Mouse (Mus musculus): Measurements from ENCODE around the gene Srrm1. TPM values are rescaled to one million over a fixed set of nuclear protein-coding genes. Genes with fewer than 3 reads are reported as not detected.

The Srrm1 gene
- polyA plus RNA-seq, 1 experiment from 2014 or later = 298 TPM

DNA sequence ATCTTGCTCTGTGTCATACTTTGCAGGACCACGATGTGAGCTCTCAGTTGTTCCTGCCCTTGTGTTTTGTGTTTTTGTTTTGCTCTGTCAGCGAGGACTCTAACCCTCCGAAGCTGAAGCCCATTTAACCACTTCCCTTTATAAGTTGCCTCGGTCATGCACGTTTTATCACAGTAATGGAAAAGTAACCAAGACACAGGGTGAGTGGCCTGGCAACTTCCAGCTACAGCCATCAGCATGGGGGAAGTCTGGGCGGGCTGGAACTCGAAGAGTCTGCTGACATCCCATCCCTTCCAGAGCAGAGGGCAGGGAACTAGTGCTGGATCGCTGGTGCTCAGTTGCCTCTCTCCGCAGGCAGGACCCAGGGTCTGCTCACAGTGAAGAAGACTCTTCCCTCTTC lies 37.8 kb downstream of the Srrm1 start:
- Histone ChIP-seq H3K4me1 (replicated peaks) (peaks cover 14% of the 10 kb centered on the region), H3K9me3 (no peaks in the 10 kb centered on the region), H3K4me3 (replicated peaks) (no peak overlapping the region), H3K4me2 (no peak overlapping the region), H3K36me3 (peaks cover 61% of the 10 kb centered on the region), H3K9ac (replicated peaks) (no peak overlapping the region), H3K27ac (no peak overlapping the region), H3K27me3 (no peaks in the 10 kb centered on the region)
- 98% methylated on average over 9 of the region's 9 CpGs for WGBS
- no peak for ATAC-seq (ENCODE audit: insufficient number of reproducible peaks, insufficient read depth, low FRiP score, low TSS enrichment, low read depth)

GRCm38 (mm10) chr4:135314419-135314832 lies 38.7 kb downstream of the Srrm1 start:
- no peak overlapping the region for H3K9ac ChIP-seq (replicated peaks)
- peaks cover 17% of the 10 kb centered on the region for H3K4me1 ChIP-seq (replicated peaks)
- no peaks in the 10 kb centered on the region for H3K9me3 ChIP-seq
- H3K4me3 ChIP-seq (replicated peaks) = no peak overlapping the region
- 0 out of 2 replicates have a peak overlapping the region, but pooled peaks have one; percentile 12 for H3K27ac ChIP-seq
- no peaks in the 10 kb centered on the region for H3K27me3 ChIP-seq
- H3K36me3 ChIP-seq = peaks cover 52% of the 10 kb centered on the region
- ATAC-seq (ENCODE audit: insufficient number of reproducible peaks, insufficient read depth, low FRiP score, low TSS enrichment, low read depth) = no peak
- H3K4me2 ChIP-seq = no peak overlapping the region
- 88% methylated on average over 11 of the region's 11 CpGs for WGBS

- H3K4me2 ChIP-seq = no peak overlapping the region
- H3K4me3 ChIP-seq (replicated peaks) = no peak overlapping the region
- peaks cover 46% of the 10 kb centered on the region for H3K36me3 ChIP-seq
- no peaks in the 10 kb centered on the region for H3K9me3 ChIP-seq
- WGBS = 80% methylated on average over 9 of the region's 9 CpGs
- no peak overlapping the region for H3K27ac ChIP-seq
- no peaks in the 10 kb centered on the region for H3K27me3 ChIP-seq
- H3K4me1 ChIP-seq (replicated peaks) = peaks cover 22% of the 10 kb centered on the region
- ATAC-seq (ENCODE audit: insufficient number of reproducible peaks, insufficient read depth, low FRiP score, low TSS enrichment, low read depth) = no peak
- no peak overlapping the region for H3K9ac ChIP-seq (replicated peaks)
These were observed 39.3 kb downstream of the Srrm1 start for GRCm38 (mm10) chr4:135313761-135314241.

DNA sequence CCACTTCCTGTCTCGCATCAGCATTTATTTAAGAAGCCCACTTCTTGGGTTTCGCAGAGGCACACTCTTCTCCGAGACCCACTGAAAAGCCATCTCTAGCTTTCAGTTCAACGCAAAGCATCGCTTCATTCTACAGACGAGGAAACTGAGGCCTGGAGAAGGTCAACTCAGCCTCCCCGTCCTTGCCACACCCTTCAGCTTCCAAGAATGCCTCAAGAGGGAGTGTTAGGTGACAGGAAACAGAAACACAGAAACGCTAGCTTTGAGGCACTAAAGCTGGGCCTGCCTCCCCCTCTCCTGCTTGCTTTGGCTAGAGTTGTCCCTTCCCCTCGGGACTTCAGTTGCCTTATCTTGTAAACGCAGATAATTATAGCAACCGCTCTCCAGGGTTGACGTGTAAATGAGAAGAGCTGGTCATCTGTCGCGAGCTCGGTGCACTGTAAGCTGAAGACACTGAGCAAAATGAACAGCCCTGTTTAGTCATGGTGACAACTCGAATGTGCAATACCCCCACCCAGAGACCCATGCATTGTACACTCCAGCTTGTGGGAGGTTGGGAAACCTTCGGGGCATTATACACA lies 39.9 kb downstream of the Srrm1 start:
- Histone ChIP-seq H3K9ac (replicated peaks) (no peak overlapping the region), H3K36me3 (peaks cover 40% of the 10 kb centered on the region), H3K9me3 (no peaks in the 10 kb centered on the region), H3K4me2 (no peak overlapping the region), H3K27me3 (no peaks in the 10 kb centered on the region), H3K27ac (no peak overlapping the region), H3K4me3 (replicated peaks) (no peak overlapping the region), H3K4me1 (replicated peaks) (peaks cover 25% of the 10 kb centered on the region)
- no peak for ATAC-seq (ENCODE audit: insufficient number of reproducible peaks, insufficient read depth, low FRiP score, low TSS enrichment, low read depth)
- WGBS = 54% methylated on average over 17 of the region's 17 CpGs

DNA sequence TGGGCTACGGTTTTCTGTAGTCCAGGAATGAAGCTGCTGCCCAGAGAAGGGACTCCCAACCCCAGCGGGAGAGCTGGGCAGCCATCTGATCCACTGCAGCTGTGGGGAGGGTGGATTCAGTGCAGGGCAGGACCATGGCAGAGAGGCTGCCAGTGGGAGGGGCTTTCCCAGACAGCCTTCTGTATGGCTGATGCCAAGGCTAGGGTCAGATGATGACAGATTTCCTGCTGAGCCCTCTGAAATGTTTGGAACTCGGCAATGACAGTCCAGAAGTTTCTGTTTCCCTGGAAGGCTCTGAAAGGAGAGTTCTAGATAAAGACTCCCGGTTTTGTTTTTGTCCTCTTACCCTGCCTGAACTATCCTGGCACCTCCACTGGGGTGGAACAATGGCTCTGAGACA lies 40.4 kb downstream of the Srrm1 start:
- no peak overlapping the region; the same call in 1 of the 2 replicates for H3K9ac ChIP-seq (replicated peaks)
- 54% methylated on average over 4 of the region's 4 CpGs for WGBS
- H3K27me3 ChIP-seq = no peaks in the 10 kb centered on the region
- H3K4me3 ChIP-seq (replicated peaks) = no peak overlapping the region
- no peak for ATAC-seq (ENCODE audit: insufficient number of reproducible peaks, insufficient read depth, low FRiP score, low TSS enrichment, low read depth)
- H3K9me3 ChIP-seq = no peaks in the 10 kb centered on the region
- H3K36me3 ChIP-seq = peaks cover 37% of the 10 kb centered on the region
- H3K4me2 ChIP-seq = no peak overlapping the region
- peaks cover 27% of the 10 kb centered on the region for H3K4me1 ChIP-seq (replicated peaks)
- 0 out of 2 replicates have a peak overlapping the region, but pooled peaks have one; percentile 59 for H3K27ac ChIP-seq

DNA sequence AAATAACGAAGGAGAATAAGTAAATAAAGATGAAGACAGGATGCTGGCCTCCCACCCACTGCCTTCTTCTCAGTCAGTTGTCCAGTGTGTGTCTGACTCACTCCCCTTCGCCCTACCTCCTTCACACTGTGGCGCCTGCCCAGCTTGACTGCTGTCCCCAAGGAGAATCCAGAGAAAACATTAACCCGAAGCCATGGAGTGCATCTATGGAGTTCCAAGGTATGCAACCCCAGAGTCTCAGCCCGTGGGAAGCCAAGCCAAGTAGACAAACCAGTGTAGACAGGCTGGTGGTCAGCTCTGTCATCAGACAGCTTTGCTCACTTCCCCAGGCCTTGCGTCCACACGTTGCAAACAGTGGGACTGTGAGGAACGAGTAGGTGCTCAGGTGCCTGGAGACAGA lies 42.8 kb downstream of the Srrm1 start:
- H3K27ac ChIP-seq = no peak overlapping the region
- no peak overlapping the region for H3K4me3 ChIP-seq (replicated peaks)
- H3K27me3 ChIP-seq = no peaks in the 10 kb centered on the region
- ATAC-seq (ENCODE audit: insufficient number of reproducible peaks, insufficient read depth, low FRiP score, low TSS enrichment, low read depth) = no peak
- H3K36me3 ChIP-seq = peaks cover 13% of the 10 kb centered on the region
- 78% methylated on average over 8 of the region's 8 CpGs for WGBS
- H3K4me2 ChIP-seq = no peak overlapping the region
- H3K4me1 ChIP-seq (replicated peaks) = peaks cover 39% of the 10 kb centered on the region
- H3K9ac ChIP-seq (replicated peaks) = no peak overlapping the region
- H3K9me3 ChIP-seq = no peaks in the 10 kb centered on the region

- Histone ChIP-seq H3K9ac (replicated peaks) (no peak overlapping the region), H3K9me3 (no peaks in the 10 kb centered on the region), H3K36me3 (peaks cover 7% of the 10 kb centered on the region), H3K27me3 (no peaks in the 10 kb centered on the region), H3K27ac (no peak overlapping the region), H3K4me2 (no peak overlapping the region), H3K4me3 (replicated peaks) (no peak overlapping the region), H3K4me1 (replicated peaks) (peaks cover 39% of the 10 kb centered on the region)
- no peak for ATAC-seq (ENCODE audit: insufficient number of reproducible peaks, insufficient read depth, low FRiP score, low TSS enrichment, low read depth)
- WGBS = 52% methylated on average over 5 of the region's 5 CpGs
These were observed 43.4 kb downstream of the Srrm1 start for GRCm38 (mm10) chr4:135309726-135310125.

- Histone ChIP-seq H3K4me3 (replicated peaks) (no peak overlapping the region), H3K36me3 (0 out of 2 replicates have a peak, but pooled peaks cover 3% of the 10 kb centered on the region), H3K27ac (no peak overlapping the region), H3K9me3 (no peaks in the 10 kb centered on the region), H3K27me3 (no peaks in the 10 kb centered on the region), H3K4me1 (replicated peaks) (peaks cover 39% of the 10 kb centered on the region), H3K4me2 (no peak overlapping the region), H3K9ac (replicated peaks) (no peak overlapping the region)
- 55% methylated on average over 9 of the region's 9 CpGs for WGBS
- ATAC-seq (ENCODE audit: insufficient number of reproducible peaks, insufficient read depth, low FRiP score, low TSS enrichment, low read depth) = no peak
These were observed 43.9 kb downstream of the Srrm1 start for GRCm38 (mm10) chr4:135309112-135309659.

DNA sequence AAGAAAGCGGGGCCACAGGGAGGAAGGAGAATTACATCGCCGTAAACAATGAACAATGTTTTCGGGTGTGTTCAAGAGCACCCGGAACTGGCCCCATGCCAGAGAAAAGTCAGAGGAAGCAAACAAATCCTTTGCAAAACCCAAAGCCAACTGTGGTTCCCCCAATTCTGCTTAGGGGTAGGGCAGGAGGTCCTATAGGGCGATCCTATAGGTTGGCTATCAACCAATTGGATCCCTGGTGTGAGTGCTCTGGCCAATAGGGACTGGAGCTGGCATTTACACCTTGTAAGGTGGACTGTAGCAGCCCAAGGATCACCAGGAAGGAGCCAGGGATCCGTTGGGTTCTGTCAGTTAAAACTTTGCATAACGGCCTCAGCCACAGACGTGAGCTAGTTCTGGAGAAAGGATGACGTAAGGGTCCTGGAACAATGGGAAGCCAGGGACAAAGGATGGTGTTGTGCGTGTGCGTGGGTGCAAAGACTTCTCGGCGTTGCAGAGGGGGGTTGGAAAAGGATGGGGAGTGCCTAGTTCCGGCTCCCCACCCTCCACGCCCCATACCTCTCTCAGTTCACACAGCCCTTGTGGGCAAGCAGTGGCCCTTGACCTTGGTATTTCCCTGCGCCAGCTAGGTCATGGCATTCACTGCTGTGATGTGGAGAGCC lies 46.0 kb downstream of the Srrm1 start:
- no peaks in the 10 kb centered on the region for H3K9me3 ChIP-seq
- WGBS = 43% methylated on average over 17 of the region's 17 CpGs
- H3K27me3 ChIP-seq = no peaks in the 10 kb centered on the region
- no peak for ATAC-seq (ENCODE audit: insufficient number of reproducible peaks, insufficient read depth, low FRiP score, low TSS enrichment, low read depth)
- no peak overlapping the region for H3K4me3 ChIP-seq (replicated peaks)
- peaks cover 27% of the 10 kb centered on the region; the same call in 1 of the 2 replicates for H3K4me1 ChIP-seq (replicated peaks)
- no peak overlapping the region for H3K27ac ChIP-seq
- no peaks in the 10 kb centered on the region for H3K36me3 ChIP-seq
- no peak overlapping the region for H3K9ac ChIP-seq (replicated peaks)
- H3K4me2 ChIP-seq = 0 out of 2 replicates have a peak overlapping the region, but pooled peaks have one; percentile 13

DNA sequence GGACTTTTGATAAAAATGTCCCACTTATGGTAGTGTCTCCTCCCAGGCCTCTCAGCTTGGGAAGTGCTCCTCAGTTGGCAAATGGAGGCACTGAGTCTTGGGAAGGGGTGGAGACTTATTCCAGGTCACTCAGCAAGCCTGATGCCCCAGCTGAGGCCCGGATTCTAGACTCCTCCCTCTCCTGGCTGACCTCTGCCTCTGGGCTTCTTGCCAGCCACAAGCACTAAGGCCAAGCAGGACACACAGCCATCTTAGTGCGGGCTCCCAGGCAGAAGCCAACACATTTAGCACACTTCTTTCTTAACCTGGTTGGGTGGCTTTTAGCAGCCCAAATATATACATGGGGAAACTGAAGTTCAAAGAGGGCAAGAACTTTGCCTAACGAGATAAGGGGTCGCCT lies 46.6 kb downstream of the Srrm1 start:
- Histone ChIP-seq H3K27ac (0 out of 2 replicates have a peak overlapping the region, but pooled peaks have one; percentile 12), H3K36me3 (no peaks in the 10 kb centered on the region), H3K9me3 (no peaks in the 10 kb centered on the region), H3K9ac (replicated peaks) (no peak overlapping the region), H3K4me1 (replicated peaks) (peaks cover 27% of the 10 kb centered on the region; the same call in 1 of the 2 replicates), H3K4me3 (replicated peaks) (no peak overlapping the region), H3K4me2 (no peak overlapping the region), H3K27me3 (no peaks in the 10 kb centered on the region)
- no peak for ATAC-seq (ENCODE audit: insufficient number of reproducible peaks, insufficient read depth, low FRiP score, low TSS enrichment, low read depth)
- 60% methylated on average over 4 of the region's 4 CpGs for WGBS

DNA sequence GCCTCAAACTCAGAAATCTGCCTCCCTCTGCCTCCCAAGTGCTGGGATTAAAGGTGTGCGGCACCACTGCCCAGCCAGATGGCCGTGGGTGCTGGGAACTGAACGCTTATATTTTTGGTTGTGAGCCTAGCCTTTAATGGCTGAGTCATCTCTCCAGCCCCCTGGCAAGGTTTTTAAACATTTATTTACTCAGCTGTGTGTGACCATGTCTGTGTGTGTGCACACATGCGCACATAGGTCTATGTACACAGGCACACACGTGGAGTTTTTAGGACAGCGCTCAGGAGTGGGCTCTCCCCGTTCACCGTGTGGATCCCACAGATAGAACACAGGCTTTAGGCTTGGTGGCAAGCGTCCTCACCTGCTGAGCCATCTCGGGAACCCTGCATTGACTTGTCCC lies 50.9 kb downstream of the Srrm1 start:
- Histone ChIP-seq H3K36me3 (no peaks in the 10 kb centered on the region), H3K27ac (no peak overlapping the region), H3K4me1 (replicated peaks) (peaks cover 22% of the 10 kb centered on the region), H3K4me2 (no peak overlapping the region), H3K9ac (replicated peaks) (no peak overlapping the region), H3K9me3 (no peaks in the 10 kb centered on the region), H3K4me3 (replicated peaks) (no peak overlapping the region), H3K27me3 (no peaks in the 10 kb centered on the region)
- 86% methylated on average over 10 of the region's 10 CpGs for WGBS
- no peak for ATAC-seq (ENCODE audit: insufficient number of reproducible peaks, insufficient read depth, low FRiP score, low TSS enrichment, low read depth)

All from limb, embryonic 12.5 days (tissue).